Mouse (Mus musculus): ENCODE data around the gene Creb3l4. TPM values are rescaled to one million over a fixed set of nuclear protein-coding genes. Genes with fewer than 3 reads are reported as not detected.

Gene Creb3l4
- polyA plus RNA-seq, 1 experiment from 2014 or later, result 28.9 TPM

DNA sequence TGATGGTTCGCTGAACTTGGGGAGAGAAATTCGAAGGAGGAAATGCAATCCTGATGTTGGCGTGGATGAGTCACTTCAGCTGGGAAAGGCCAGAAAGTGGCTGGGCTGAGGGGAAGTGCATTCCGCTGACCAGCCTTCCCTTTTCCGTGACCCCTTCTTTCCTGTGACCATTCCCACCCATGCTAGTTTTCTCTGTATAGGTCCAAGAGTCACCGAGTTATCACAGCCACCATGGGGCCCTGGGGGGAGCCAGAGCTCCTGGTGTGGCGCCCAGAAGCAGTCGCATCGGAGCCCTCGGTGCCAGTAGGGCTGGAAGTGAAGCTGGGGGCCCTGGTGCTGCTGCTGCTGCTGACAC is 5.4 kb upstream of the Creb3l4 start:
- H3K9me3 ChIP-seq (replicated peaks; ENCODE audit: control insufficient read depth, low read length), result no peaks in the 10 kb centered on the region
- peak overlapping the region; percentile 95 for H3K4me2 ChIP-seq (ENCODE audit: low read depth, low read length)
- H3K4me1 ChIP-seq (ENCODE audit: control insufficient read depth, insufficient read depth, low read length), result peaks cover 16% of the 10 kb centered on the region
- WGBS, result 3% methylated on average over 10 of the region's 10 CpGs
- peak overlapping the region; percentile 96 for H3K9ac ChIP-seq (ENCODE audit: low read length)
- H3K27ac ChIP-seq (ENCODE audit: low read length), result peak overlapping the region; percentile 96
- no peak for ATAC-seq (ENCODE audit: insufficient read depth, low FRiP score)
- H3K27me3 ChIP-seq (ENCODE audit: control insufficient read depth, insufficient read depth, low read length), result no peaks in the 10 kb centered on the region
- H3K4me3 ChIP-seq (replicated peaks; ENCODE audit: low read length), result peak overlapping the region; percentile 89
- H3K36me3 ChIP-seq (ENCODE audit: control insufficient read depth, insufficient read depth, low read length), result peaks cover 14% of the 10 kb centered on the region

DNA sequence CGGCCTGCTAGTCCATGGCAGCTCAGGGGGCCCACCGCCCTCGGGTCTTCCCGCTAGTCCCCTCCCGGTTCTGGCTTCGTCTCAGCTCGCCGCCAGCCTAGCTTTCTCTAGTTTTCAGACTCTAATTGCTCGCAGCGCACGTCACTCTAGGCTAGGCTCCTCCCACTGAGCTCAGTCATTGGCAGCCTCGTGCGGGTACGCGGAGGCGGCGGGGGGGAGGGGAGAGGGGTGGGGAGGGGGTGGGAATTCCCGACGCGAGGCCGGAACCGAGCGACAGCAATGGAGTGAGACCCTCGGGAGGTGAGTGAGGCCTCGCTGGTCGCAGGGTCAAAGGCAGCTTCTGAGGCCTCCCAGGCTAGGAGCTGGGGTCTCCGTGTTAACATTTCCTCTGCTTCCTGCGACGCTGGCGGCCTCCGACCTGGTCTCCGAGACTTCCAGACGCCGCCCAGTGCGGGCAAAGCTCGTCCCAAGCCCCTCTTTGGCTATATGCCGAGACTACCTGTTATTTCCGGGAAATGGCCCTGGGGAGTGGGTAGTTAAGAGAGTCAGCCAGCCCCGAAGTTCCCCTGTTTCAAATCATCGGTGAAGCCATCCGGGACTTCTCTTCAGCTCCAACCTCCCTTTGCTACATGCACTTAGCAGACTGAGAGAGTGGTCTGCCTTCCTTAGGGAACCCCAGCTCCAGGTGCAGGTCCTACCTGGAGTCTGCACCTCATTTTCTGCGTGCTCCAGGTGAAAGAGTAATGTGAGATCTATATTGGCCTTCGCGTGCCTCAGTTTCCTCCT is 4.8 kb upstream of the Creb3l4 start, which contains the start of gene Slc39a1:
Slc39a1 (plus strand) TSS at position 213 of the 786 bp plus-strand sequence.
- Histone ChIP-seq H3K4me1 (ENCODE audit: control insufficient read depth, insufficient read depth, low read length) (peaks cover 16% of the 10 kb centered on the region), H3K27me3 (ENCODE audit: control insufficient read depth, insufficient read depth, low read length) (no peaks in the 10 kb centered on the region), H3K36me3 (ENCODE audit: control insufficient read depth, insufficient read depth, low read length) (peaks cover 14% of the 10 kb centered on the region), H3K27ac (ENCODE audit: low read length) (peak within 1 kb of the TSS; percentile 96), H3K4me2 (ENCODE audit: low read depth, low read length) (peak within 1 kb of the TSS; percentile 95), H3K4me3 (replicated peaks; ENCODE audit: low read length) (peak within 1 kb of the TSS; percentile 89), H3K9ac (ENCODE audit: low read length) (peak within 1 kb of the TSS; percentile 96), H3K9me3 (replicated peaks; ENCODE audit: control insufficient read depth, low read length) (no peaks in the 10 kb centered on the region)
- peak; percentile 94 for ATAC-seq (ENCODE audit: insufficient read depth, low FRiP score)
- WGBS, result under 1% methylated on average over 44 of the region's 44 CpGs

DNA sequence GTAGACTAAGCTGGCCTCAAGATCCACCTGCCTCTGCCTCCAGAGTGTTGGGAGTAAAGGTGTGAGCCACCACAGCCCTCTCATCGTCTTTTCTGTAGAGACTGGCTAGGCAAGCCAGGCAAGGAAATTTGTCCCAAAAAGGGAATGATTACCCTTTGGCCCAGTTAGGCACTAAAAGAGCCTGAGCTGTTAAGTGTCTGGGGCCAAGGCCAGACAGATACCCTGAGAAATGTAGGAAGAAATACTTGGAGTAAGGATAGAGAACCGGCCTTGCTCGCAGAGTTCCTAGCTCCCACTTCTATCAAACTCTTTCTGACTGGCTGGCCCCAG is 4.3 kb upstream of the Creb3l4 start:
- H3K9ac ChIP-seq (ENCODE audit: low read length), result peak overlapping the region; percentile 96
- H3K4me1 ChIP-seq (ENCODE audit: control insufficient read depth, insufficient read depth, low read length), result peaks cover 20% of the 10 kb centered on the region
- H3K27ac ChIP-seq (ENCODE audit: low read length), result peak overlapping the region; percentile 96
- ATAC-seq (ENCODE audit: insufficient read depth, low FRiP score), result no peak; the same call in 1 of the 2 replicates
- peaks cover 14% of the 10 kb centered on the region for H3K36me3 ChIP-seq (ENCODE audit: control insufficient read depth, insufficient read depth, low read length)
- under 1% methylated on average over 3 of the region's 3 CpGs for WGBS
- no peaks in the 10 kb centered on the region for H3K9me3 ChIP-seq (replicated peaks; ENCODE audit: control insufficient read depth, low read length)
- peak overlapping the region; percentile 95 for H3K4me2 ChIP-seq (ENCODE audit: low read depth, low read length)
- H3K4me3 ChIP-seq (replicated peaks; ENCODE audit: low read length), result peak overlapping the region; percentile 89
- H3K27me3 ChIP-seq (ENCODE audit: control insufficient read depth, insufficient read depth, low read length), result no peaks in the 10 kb centered on the region

DNA sequence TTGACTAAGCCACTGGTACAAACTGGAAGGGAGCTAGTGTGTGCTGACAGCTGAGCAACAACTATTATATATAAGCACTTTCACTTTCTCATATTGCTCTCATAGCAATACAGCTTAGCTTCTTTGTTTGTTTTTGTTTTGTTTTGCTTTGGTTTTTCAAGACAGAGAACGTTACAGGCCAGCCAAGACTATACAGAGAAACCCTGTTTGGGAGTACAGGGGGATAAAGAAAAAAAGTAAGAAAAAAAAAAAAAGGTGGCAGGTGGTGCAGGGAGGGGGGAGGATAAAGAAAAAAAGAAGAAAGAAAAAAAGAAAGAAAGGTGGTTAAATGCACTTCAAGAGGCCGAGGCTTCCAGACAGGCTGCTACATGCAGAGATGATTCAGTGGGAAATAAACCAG is 2.1 kb upstream of the Creb3l4 start:
- Histone ChIP-seq H3K4me1 (ENCODE audit: control insufficient read depth, insufficient read depth, low read length) (peaks cover 22% of the 10 kb centered on the region), H3K4me3 (replicated peaks; ENCODE audit: low read length) (no peak overlapping the region), H3K4me2 (ENCODE audit: low read depth, low read length) (no peak overlapping the region), H3K36me3 (ENCODE audit: control insufficient read depth, insufficient read depth, low read length) (peaks cover 4% of the 10 kb centered on the region), H3K9ac (ENCODE audit: low read length) (no peak overlapping the region), H3K27ac (ENCODE audit: low read length) (peak overlapping the region; percentile 42), H3K27me3 (ENCODE audit: control insufficient read depth, insufficient read depth, low read length) (no peaks in the 10 kb centered on the region), H3K9me3 (replicated peaks; ENCODE audit: control insufficient read depth, low read length) (no peaks in the 10 kb centered on the region)
- no peak for ATAC-seq (ENCODE audit: insufficient read depth, low FRiP score)
- WGBS, result 47% methylated on average over 2 of the region's 2 CpGs

DNA sequence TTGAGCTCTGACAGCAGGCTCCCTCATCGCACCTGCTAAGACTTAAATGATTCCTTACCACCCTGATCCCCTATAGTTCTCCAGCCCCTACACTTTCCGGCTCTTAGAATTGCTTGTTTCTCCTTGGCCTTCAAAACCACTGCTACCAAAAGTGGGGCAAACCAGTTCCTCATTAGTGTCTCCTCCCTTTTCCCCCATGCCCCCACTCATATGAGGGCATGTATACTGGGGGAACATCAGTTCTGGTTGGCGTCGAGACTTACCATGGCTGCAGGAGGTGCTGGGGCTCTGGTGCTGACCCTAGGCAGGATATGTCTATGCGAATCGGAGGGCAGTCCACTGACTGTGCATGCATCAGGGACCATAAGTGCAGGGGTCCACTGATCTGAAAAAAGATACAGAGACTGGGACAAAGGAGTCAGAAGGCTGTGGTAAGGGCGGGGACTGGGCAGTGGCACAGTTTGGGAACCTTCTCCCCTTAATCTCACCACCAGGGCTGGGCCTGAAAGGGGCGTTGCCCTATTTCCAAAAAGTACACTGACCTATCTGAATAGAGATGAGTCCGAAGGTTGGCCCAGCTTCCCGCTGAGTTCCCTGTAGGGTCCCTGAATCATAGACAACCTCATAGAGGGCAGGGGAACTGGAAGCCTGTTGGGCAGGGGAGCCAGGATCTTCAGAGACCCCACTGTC is 1.5 kb downstream of the Creb3l4 start:
- peaks cover 14% of the 10 kb centered on the region; the same call in 1 of the 2 replicates for H3K4me1 ChIP-seq (ENCODE audit: control insufficient read depth, insufficient read depth, low read length)
- H3K4me2 ChIP-seq (ENCODE audit: low read depth, low read length), result peak overlapping the region; percentile 64; the same call in 1 of the 2 replicates
- H3K9ac ChIP-seq (ENCODE audit: low read length), result peak overlapping the region; percentile 23; the same call in 1 of the 2 replicates
- no peak overlapping the region for H3K27ac ChIP-seq (ENCODE audit: low read length)
- H3K27me3 ChIP-seq (ENCODE audit: control insufficient read depth, insufficient read depth, low read length), result no peaks in the 10 kb centered on the region
- H3K9me3 ChIP-seq (replicated peaks; ENCODE audit: control insufficient read depth, low read length), result no peaks in the 10 kb centered on the region
- H3K4me3 ChIP-seq (replicated peaks; ENCODE audit: low read length), result peak overlapping the region; percentile 44
- WGBS, result 83% methylated on average over 10 of the region's 10 CpGs
- ATAC-seq (ENCODE audit: insufficient read depth, low FRiP score), result no peak
- H3K36me3 ChIP-seq (ENCODE audit: control insufficient read depth, insufficient read depth, low read length), result no peaks in the 10 kb centered on the region

DNA sequence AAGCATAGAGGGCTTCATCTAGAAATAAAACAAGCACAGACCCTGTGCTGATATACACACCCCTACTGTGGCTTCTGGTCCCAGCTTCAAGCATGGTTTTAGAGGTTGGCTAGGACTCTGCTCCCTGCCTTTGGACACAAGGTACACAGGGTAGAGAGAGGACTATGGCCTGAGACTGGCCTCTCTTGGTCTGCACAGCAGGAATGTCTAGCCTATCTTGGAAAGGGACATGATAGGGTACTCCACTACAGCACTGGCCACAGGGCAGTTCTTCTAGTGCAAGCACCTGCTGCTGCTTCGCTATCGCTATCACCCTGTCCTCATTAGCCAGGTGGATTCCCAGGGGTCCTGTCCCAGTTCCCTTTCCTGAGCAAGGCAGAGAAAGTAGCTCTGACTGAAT is 2.1 kb downstream of the Creb3l4 start:
- Histone ChIP-seq H3K9me3 (replicated peaks; ENCODE audit: control insufficient read depth, low read length) (no peaks in the 10 kb centered on the region), H3K27me3 (ENCODE audit: control insufficient read depth, insufficient read depth, low read length) (no peaks in the 10 kb centered on the region), H3K27ac (ENCODE audit: low read length) (no peak overlapping the region), H3K4me2 (ENCODE audit: low read depth, low read length) (peak overlapping the region; percentile 64; the same call in 1 of the 2 replicates), H3K9ac (ENCODE audit: low read length) (no peak overlapping the region), H3K36me3 (ENCODE audit: control insufficient read depth, insufficient read depth, low read length) (no peaks in the 10 kb centered on the region), H3K4me1 (ENCODE audit: control insufficient read depth, insufficient read depth, low read length) (peaks cover 9% of the 10 kb centered on the region; the same call in 1 of the 2 replicates), H3K4me3 (replicated peaks; ENCODE audit: low read length) (no peak overlapping the region)
- 81% methylated on average over 2 of the region's 2 CpGs for WGBS
- ATAC-seq (ENCODE audit: insufficient read depth, low FRiP score), result no peak

DNA sequence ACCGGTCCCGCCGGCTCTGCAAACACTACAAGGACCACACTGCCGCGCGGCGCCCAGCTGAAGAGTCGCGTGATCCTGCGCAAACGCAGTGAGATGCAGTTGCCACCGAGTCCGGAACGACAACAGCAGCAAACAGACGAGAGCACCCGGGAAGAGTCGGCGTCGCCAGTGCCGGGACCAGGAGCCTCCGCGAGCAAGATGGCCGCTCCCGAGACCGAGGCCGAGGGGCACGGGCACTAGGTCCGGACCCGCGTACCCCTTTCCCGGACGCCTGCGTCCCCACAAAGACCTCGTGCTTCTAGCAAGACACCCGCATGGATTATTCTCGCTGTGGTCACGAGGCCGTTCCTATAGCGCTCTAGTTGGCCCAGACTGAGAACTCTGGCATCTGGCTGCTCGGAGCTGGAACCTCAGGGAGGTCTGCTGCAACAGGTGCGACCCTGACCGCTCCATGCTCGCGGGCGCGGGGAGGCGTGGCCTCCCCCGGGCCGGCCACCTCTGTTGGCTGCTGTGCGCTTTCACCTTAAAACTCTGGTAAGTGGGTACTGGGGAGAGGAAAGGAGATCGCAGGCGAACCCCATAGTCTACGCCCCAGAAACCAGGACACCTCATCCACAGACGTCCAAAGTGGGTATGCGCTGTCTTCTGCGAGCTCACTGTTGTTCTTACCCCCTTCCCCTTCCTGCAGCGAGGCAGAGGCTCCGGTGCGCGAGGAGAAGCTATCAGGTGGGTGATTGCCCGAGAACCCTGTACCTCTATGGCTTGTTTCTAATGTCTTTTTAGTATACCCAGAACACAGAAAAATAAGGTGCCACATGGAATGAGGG is 11.6 kb downstream of the Creb3l4 start, which contains the start of gene Jtb:
Jtb (plus strand) TSS at position 91 of the 827 bp plus-strand sequence.
- Histone ChIP-seq H3K4me1 (ENCODE audit: control insufficient read depth, insufficient read depth, low read length) (peaks cover 3% of the 10 kb centered on the region; the same call in 1 of the 2 replicates), H3K36me3 (ENCODE audit: control insufficient read depth, insufficient read depth, low read length) (peaks cover 4% of the 10 kb centered on the region; the same call in 1 of the 2 replicates), H3K27ac (ENCODE audit: low read length) (peak within 1 kb of the TSS; percentile 92), H3K4me3 (replicated peaks; ENCODE audit: low read length) (peak within 1 kb of the TSS; percentile 83), H3K9me3 (replicated peaks; ENCODE audit: control insufficient read depth, low read length) (0 out of 2 replicates have a peak, but pooled peaks cover 3% of the 10 kb centered on the region), H3K4me2 (ENCODE audit: low read depth, low read length) (peak within 1 kb of the TSS; percentile 69), H3K9ac (ENCODE audit: low read length) (peak within 1 kb of the TSS; percentile 89), H3K27me3 (ENCODE audit: control insufficient read depth, insufficient read depth, low read length) (no peaks in the 10 kb centered on the region)
- ATAC-seq (ENCODE audit: insufficient read depth, low FRiP score), result peak; percentile 97
- WGBS, result under 1% methylated on average over 61 of the region's 61 CpGs

DNA sequence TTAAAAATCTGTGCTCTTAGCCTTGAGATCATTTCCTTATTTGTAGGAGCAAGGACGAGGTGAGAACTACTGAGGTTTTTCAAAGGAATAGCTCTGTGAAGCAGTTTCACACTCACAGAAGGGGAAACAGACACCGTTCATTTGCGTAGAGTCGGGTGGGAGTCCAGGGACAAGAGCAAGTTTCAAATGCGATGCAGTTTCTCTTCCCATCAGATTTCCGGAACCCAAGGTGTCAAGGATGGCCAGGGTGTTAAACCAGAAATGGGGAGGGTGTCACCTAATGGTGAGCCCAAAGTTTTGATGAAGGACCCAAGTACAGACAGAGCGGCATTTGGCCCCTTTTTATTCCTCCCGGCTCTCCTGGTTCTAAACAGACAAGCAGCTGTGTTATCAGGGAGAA is 12.2 kb downstream of the Creb3l4 start:
- peak overlapping the region; percentile 69 for H3K4me2 ChIP-seq (ENCODE audit: low read depth, low read length)
- peak overlapping the region; percentile 89 for H3K9ac ChIP-seq (ENCODE audit: low read length)
- no peaks in the 10 kb centered on the region for H3K27me3 ChIP-seq (ENCODE audit: control insufficient read depth, insufficient read depth, low read length)
- peaks cover 3% of the 10 kb centered on the region; the same call in 1 of the 2 replicates for H3K4me1 ChIP-seq (ENCODE audit: control insufficient read depth, insufficient read depth, low read length)
- ATAC-seq (ENCODE audit: insufficient read depth, low FRiP score), result no peak
- H3K27ac ChIP-seq (ENCODE audit: low read length), result no peak overlapping the region
- peaks cover 4% of the 10 kb centered on the region; the same call in 1 of the 2 replicates for H3K36me3 ChIP-seq (ENCODE audit: control insufficient read depth, insufficient read depth, low read length)
- peak overlapping the region; percentile 83 for H3K4me3 ChIP-seq (replicated peaks; ENCODE audit: low read length)
- 0 out of 2 replicates have a peak, but pooled peaks cover 3% of the 10 kb centered on the region for H3K9me3 ChIP-seq (replicated peaks; ENCODE audit: control insufficient read depth, low read length)
- 12% methylated on average over 8 of the region's 8 CpGs for WGBS

Measured in stomach, embryonic 16.5 days (tissue).